Mouse (Mus musculus) ES-E14 (cell line): ENCODE measurements around the gene Vps33b. TPM values are rescaled to one million over a fixed set of nuclear protein-coding genes. Genes with fewer than 3 reads are reported as not detected.

Experiments used
- DNase-seq: peaks from one replicate; pipeline ENCODE4 v3.0.0-alpha.2; 2013; ENCODE audit warnings: low read depth, low spot score
- H3K27ac ChIP-seq: 2 replicates; pipeline ENCODE4 v1.5.1; 2012; ENCODE audit warnings: low read depth, mild to moderate bottlenecking, low read length, moderate library complexity, mixed read lengths; ENCODE audit not compliant: poor library complexity, insufficient read depth, severe bottlenecking
- H3K36me3 ChIP-seq: 2 replicates; pipeline ENCODE4 v1.6.1; 2012; ENCODE audit warnings: mild to moderate bottlenecking, low read length, moderate library complexity, mixed read lengths; ENCODE audit not compliant: control insufficient read depth, poor library complexity, insufficient read depth, severe bottlenecking
- H3K4me1 ChIP-seq, 2 experiments: fragments of 150-350 bp in 1 of 2; sonication (generic) in 1 of 2; 2 replicates each; pipeline ENCODE4 v1.6.1; 2012; ENCODE audit warnings: low read length in 2 of 2, mild to moderate bottlenecking in 1 of 2, mixed read lengths in 1 of 2; ENCODE audit not compliant: control insufficient read depth in 2 of 2, insufficient read depth in 2 of 2, poor library complexity in 1 of 2
- H3K4me3 ChIP-seq, 2 experiments: fragments of 150-350 bp in 1 of 2; sonication (generic) in 1 of 2; 2 replicates each; pipeline ENCODE4 v1.5.1; 2012; ENCODE audit warnings: low read length in 2 of 2, low read depth in 1 of 2, mild to moderate bottlenecking in 1 of 2, mixed read lengths in 1 of 2; ENCODE audit not compliant: insufficient read depth in 1 of 2, poor library complexity in 1 of 2, severe bottlenecking in 1 of 2
- H3K9ac ChIP-seq: 2 replicates; pipeline ENCODE4 v1.6.1; 2012; ENCODE audit warnings: low read depth, mild to moderate bottlenecking, low read length, mixed read lengths; ENCODE audit not compliant: poor library complexity, insufficient read depth, severe bottlenecking
- H3K9me3 ChIP-seq: fragments of 150-350 bp; sonication (generic); 2 replicates; pipeline ENCODE4 v1.6.1; 2012; ENCODE audit warnings: low read depth, mild to moderate bottlenecking, low read length; ENCODE audit not compliant: control insufficient read depth, insufficient read depth
- CHD2 ChIP-seq: IDR thresholded peaks from 2 replicates; pipeline ENCODE4 v1.6.1; 2014; ENCODE audit warnings: mild to moderate bottlenecking, low read depth, low read length, inconsistent platforms
- HCFC1 ChIP-seq: IDR thresholded peaks from 2 replicates; pipeline ENCODE4 v1.6.1; 2012; ENCODE audit warnings: low read length, inconsistent platforms, borderline replicate concordance; ENCODE audit not compliant: insufficient read depth
- MAFK ChIP-seq: IDR thresholded peaks from 2 replicates; pipeline ENCODE4 v1.6.1; 2014; ENCODE audit warnings: mild to moderate bottlenecking, low read depth, low read length, inconsistent platforms; ENCODE audit not compliant: insufficient read depth
- ZC3H11A ChIP-seq: IDR thresholded peaks from 2 replicates; pipeline ENCODE4 v1.6.1; 2012; ENCODE audit warnings: low read depth, mild to moderate bottlenecking, inconsistent platforms, low read length, borderline replicate concordance
- ZNF384 ChIP-seq: IDR thresholded peaks from 2 replicates; pipeline ENCODE4 v1.6.1; 2012; ENCODE audit warnings: low read depth, low read length, inconsistent platforms
- in situ Hi-C, 2 experiments: fragments of 600-800 bp; cut with MboI; formaldehyde crosslinking; loops; one replicate each; pipeline ENCODE4 v1.15.1; 2025; ENCODE audit warnings: low sequenced_read_pairs in 2 of 2, inconsistent platforms in 1 of 2; ENCODE audit not compliant: unreplicated experiment in 2 of 2
- total RNA-seq: library from RNA; depleted of rRNA; stranded (reverse); fragments of 300-350 nt; gene quantifications from 2 replicates; pipeline ENCODE4 v1.2.3, GENCODE M21; 2012

Vps33b gene
- total RNA-seq, 1 experiment, result 21.1 TPM

GRCm38 (mm10) chr7:80310771-80311170 lies 41.3 kb downstream of the Vps33b start:
- DNase-seq, result no peak
- H3K27ac ChIP-seq, result no peak overlapping the region
- no peak overlapping the region for H3K4me3 ChIP-seq
- in situ Hi-C loops, result loop anchor here in 1 of 2 experiments (25.0 kb wide), 1 partner anchor 623 kb away; no protein-coding TSS in a partner anchor
- no peaks in the 10 kb centered on the region for H3K9me3 ChIP-seq
- no peaks in the 10 kb centered on the region for H3K4me1 ChIP-seq
- H3K9ac ChIP-seq, result no peak overlapping the region
- TF ChIP-seq MAFK, result no peak
- no peak for TF ChIP-seq ZNF384
- no peak for TF ChIP-seq HCFC1
- no peak for TF ChIP-seq ZC3H11A
- TF ChIP-seq CHD2, result no peak
- H3K36me3 ChIP-seq, result peaks cover 62% of the 10 kb centered on the region

- in situ Hi-C loops, result loop anchor here in 1 of 2 experiments (25.0 kb wide), 1 partner anchor 628 kb away; no protein-coding TSS in a partner anchor
- no peaks in the 10 kb centered on the region for H3K9me3 ChIP-seq
- H3K27ac ChIP-seq, result no peak overlapping the region
- H3K4me3 ChIP-seq, result no peak overlapping the region
- no peak overlapping the region for H3K9ac ChIP-seq
- H3K36me3 ChIP-seq, result peaks cover 51% of the 10 kb centered on the region
- H3K4me1 ChIP-seq, result peaks cover 0 to 3% of the 10 kb centered on the region in 2 experiments; a peak in 1 of 4 replicates
- no peak for TF ChIP-seq ZNF384
- TF ChIP-seq CHD2, result no peak
- TF ChIP-seq ZC3H11A, result no peak
- no peak for TF ChIP-seq MAFK
- no peak for TF ChIP-seq HCFC1
- no peak for DNase-seq
Measured at GRCm38 (mm10) chr7:80315733-80316132, 46.3 kb downstream of the Vps33b start.

- H3K4me3 ChIP-seq, result no peak overlapping the region
- peaks cover 41% of the 10 kb centered on the region for H3K36me3 ChIP-seq
- no peak overlapping the region for H3K9ac ChIP-seq
- H3K4me1 ChIP-seq, result peaks cover 0 to 3% of the 10 kb centered on the region in 2 experiments; a peak in 1 of 4 replicates
- in situ Hi-C loops, result loop anchor here in 1 of 2 experiments (25.0 kb wide), 1 partner anchor 630 kb away; no protein-coding TSS in a partner anchor
- DNase-seq, result no peak
- H3K27ac ChIP-seq, result no peak overlapping the region
- TF ChIP-seq HCFC1, result no peak
- TF ChIP-seq CHD2, result no peak
- TF ChIP-seq ZNF384, result no peak
- no peak for TF ChIP-seq MAFK
- TF ChIP-seq ZC3H11A, result no peak
- H3K9me3 ChIP-seq, result no peaks in the 10 kb centered on the region
Measured at GRCm38 (mm10) chr7:80317439-80318115, 48.1 kb downstream of the Vps33b start.

- in situ Hi-C loops, result loop anchor here in 1 of 2 experiments (25.0 kb wide), 1 partner anchor 631 kb away; no protein-coding TSS in a partner anchor
- DNase-seq, result no peak
- no peak for TF ChIP-seq MAFK
- no peak for TF ChIP-seq ZNF384
- TF ChIP-seq HCFC1, result no peak
- no peak for TF ChIP-seq CHD2
- no peak for TF ChIP-seq ZC3H11A
- Histone ChIP-seq H3K36me3 (peaks cover 31% of the 10 kb centered on the region), H3K9me3 (no peaks in the 10 kb centered on the region), H3K4me3 (no peak overlapping the region), H3K27ac (no peak overlapping the region), H3K4me1 (peaks cover 0 to 3% of the 10 kb centered on the region in 2 experiments; a peak in 1 of 4 replicates), H3K9ac (no peak overlapping the region)
Measured at GRCm38 (mm10) chr7:80318670-80319069, 49.2 kb downstream of the Vps33b start.
